Mouse (Mus musculus): Measurements from ENCODE around the gene Llgl2. TPM values are rescaled to one million over a fixed set of nuclear protein-coding genes. Genes with fewer than 3 reads are reported as not detected.

The Llgl2 gene
- total RNA-seq, 1 experiment from 2014 or later: 11.8 TPM

Small RNA genes within 50 kb of the gene (microRNA-seq; reads per million reads assigned to microRNA genes)
- gene Mir5621: 0 to 1.1 reads per million in 2 experiments

Other genes with a start within 250 kb of the Llgl2 start
- 89.3 and 99.8 TPM in 2 replicates for gene Mrps7, start 220.1 kb upstream of the Llgl2 start, total RNA-seq (2021)
- 25.4 and 31.1 TPM in 2 replicates for gene Gga3, start 220.0 kb upstream of the Llgl2 start, total RNA-seq (2021)
- gene Mif4gd, start 211.1 kb upstream of the Llgl2 start, total RNA-seq (2021): 135 and 205 TPM in 2 replicates
- 107 and 114 TPM in 2 replicates for gene Slc25a19, start 195.8 kb upstream of the Llgl2 start, total RNA-seq (2021)
- 109 and 166 TPM in 2 replicates for gene Grb2, start 115.5 kb upstream of the Llgl2 start, total RNA-seq (2021)
- gene Tmem94, start 58.6 kb upstream of the Llgl2 start, total RNA-seq (2021): 80.9 and 114 TPM in 2 replicates
- 56.2 and 73.4 TPM in 2 replicates for gene Caskin2, start 10.4 kb upstream of the Llgl2 start, total RNA-seq (2021)
- gene Tsen54, start 9.3 kb upstream of the Llgl2 start, total RNA-seq (2021): 20.7 and 27.4 TPM in 2 replicates
- gene Myo15b, start 34.4 kb downstream of the Llgl2 start, total RNA-seq (2021): 0.36 TPM in 1 of 2 replicates, not detected in the other
- gene Smim5, start 75.9 kb downstream of the Llgl2 start, total RNA-seq (2021): 0.73 TPM in 1 of 2 replicates, not detected in the other
- not detected in 2 replicates for gene Smim6, start 88.0 kb downstream of the Llgl2 start, total RNA-seq (2021)
- gene Sap30bp, start 109.2 kb downstream of the Llgl2 start, total RNA-seq (2021): 32.0 and 41.3 TPM in 2 replicates
- gene Recql5, start 109.4 kb downstream of the Llgl2 start, total RNA-seq (2021): 31.4 and 37.1 TPM in 2 replicates
- 2.0 and 4.1 TPM in 2 replicates for gene Itgb4, start 150.7 kb downstream of the Llgl2 start, total RNA-seq (2021)
- 31.8 and 49.7 TPM in 2 replicates for gene Galk1, start 188.7 kb downstream of the Llgl2 start, total RNA-seq (2021)
- 265 and 377 TPM in 2 replicates for gene H3f3b, start 203.9 kb downstream of the Llgl2 start, total RNA-seq (2021)
- gene Unk, start 206.3 kb downstream of the Llgl2 start, total RNA-seq (2021): 25.8 and 27.4 TPM in 2 replicates

Measured in adrenal gland, postnatal 25 days (tissue).